Mouse (Mus musculus) CH12.LX (cell line): Measurements from ENCODE around the gene Egfl7. TPM values are rescaled to one million over a fixed set of nuclear protein-coding genes. Genes with fewer than 3 reads are reported as not detected.

Experiments
- DNase-seq: peaks from one replicate; pipeline ENCODE4 v3.0.0-alpha.2; 2013; ENCODE audit errors: extremely low read depth
- H3K27ac ChIP-seq: 2 replicates; pipeline ENCODE4 v1.5.1; 2012; ENCODE audit warnings: low read depth, mild to moderate bottlenecking, control low read depth, moderate library complexity; ENCODE audit not compliant: insufficient read depth
- H3K27me3 ChIP-seq: replicated peaks from 2 replicates; pipeline ENCODE3; 2012; ENCODE audit warnings: inconsistent platforms
- H3K36me3 ChIP-seq, 2 experiments: replicated peaks in 1 of 2; 2 replicates each; pipeline versions ENCODE3 to v1.6.1; 2012; ENCODE audit warnings: inconsistent platforms in 1 of 2, low read length in 1 of 2, mild to moderate bottlenecking in 1 of 2, mixed read lengths in 1 of 2, moderate library complexity in 1 of 2; ENCODE audit not compliant: control insufficient read depth in 1 of 2, insufficient read depth in 1 of 2
- H3K4me1 ChIP-seq, 2 experiments: 2 replicates each; pipeline ENCODE4 v1.6.1; 2012; ENCODE audit warnings: inconsistent platforms in 1 of 2, moderate library complexity in 1 of 2; ENCODE audit not compliant: insufficient read depth in 2 of 2, control insufficient read depth in 1 of 2
- H3K4me2 ChIP-seq: 2 replicates; pipeline ENCODE4 v1.6.1; 2012; ENCODE audit warnings: low read depth, mild to moderate bottlenecking, control low read depth; ENCODE audit not compliant: poor library complexity, insufficient read depth, severe bottlenecking
- H3K4me3 ChIP-seq, 3 experiments: fragments of 150-350 bp in 1 of 3; sonication (generic) in 1 of 3; replicated peaks in 1 of 3; 2 replicates each; pipeline versions ENCODE3 to v1.5.1; 2011 to 2012; ENCODE audit warnings: low read depth in 2 of 3, low read length in 2 of 3, mild to moderate bottlenecking in 2 of 3, moderate library complexity in 2 of 3, control low read depth in 1 of 3, improper control_type of control experiment in 1 of 3, inconsistent platforms in 1 of 3, mixed read lengths in 1 of 3; ENCODE audit not compliant: poor library complexity in 1 of 3
- H3K79me2 ChIP-seq: replicated peaks from 2 replicates; pipeline ENCODE4 v1.6.1; 2012; ENCODE audit warnings: mild to moderate bottlenecking, moderate library complexity; ENCODE audit not compliant: control insufficient read depth, poor library complexity, insufficient read depth, severe bottlenecking; ENCODE audit errors: extremely low read depth
- H3K9ac ChIP-seq: 2 replicates; pipeline ENCODE4 v1.6.1; 2012; ENCODE audit warnings: low read depth, mild to moderate bottlenecking, control low read depth, moderate library complexity; ENCODE audit not compliant: insufficient read depth
- H3K9me3 ChIP-seq: replicated peaks from 2 replicates; pipeline ENCODE3; 2012; ENCODE audit warnings: low read length, inconsistent platforms, mixed read lengths
- BHLHE40 ChIP-seq: IDR thresholded peaks from 2 replicates; pipeline ENCODE4 v1.6.1; 2011; ENCODE audit warnings: mild to moderate bottlenecking, low read depth, low read length, improper control_type of control experiment
- CHD1 ChIP-seq: IDR thresholded peaks from 2 replicates; pipeline ENCODE4 v1.6.1; 2012; ENCODE audit warnings: low read depth, low read length, improper control_type of control experiment, inconsistent platforms
- CHD2 ChIP-seq: IDR thresholded peaks from 2 replicates; pipeline ENCODE4 v1.6.1; 2011; ENCODE audit warnings: low read length, improper control_type of control experiment
- CTCF ChIP-seq, 2 experiments: IDR thresholded peaks in 1 of 2; conservative IDR thresholded peaks in 1 of 2; 2 replicates each; pipeline ENCODE4 v1.5.1; 2011 to 2012; ENCODE audit warnings: low read depth in 2 of 2, low read length in 2 of 2, improper control_type of control experiment in 1 of 2, inconsistent platforms in 1 of 2, mild to moderate bottlenecking in 1 of 2, moderate library complexity in 1 of 2
- E2F4 ChIP-seq: IDR thresholded peaks from 2 replicates; pipeline ENCODE4 v1.6.1; 2011; ENCODE audit warnings: low read depth, low read length, improper control_type of control experiment; ENCODE audit not compliant: insufficient replicate concordance
- ETS1 ChIP-seq: conservative IDR thresholded peaks from 2 replicates; pipeline ENCODE4 v1.6.1; 2012; ENCODE audit warnings: low read depth, mild to moderate bottlenecking, inconsistent platforms, low read length, improper control_type of control experiment, moderate library complexity
- GABPA ChIP-seq: IDR thresholded peaks from 2 replicates; pipeline ENCODE4 v1.6.1; 2012; ENCODE audit warnings: low read depth, low read length, improper control_type of control experiment, inconsistent platforms; ENCODE audit not compliant: insufficient replicate concordance
- HCFC1 ChIP-seq: IDR thresholded peaks from 2 replicates; pipeline ENCODE4 v1.6.1; 2012; ENCODE audit warnings: low read depth, mild to moderate bottlenecking, inconsistent platforms, low read length, improper control_type of control experiment
- JUN ChIP-seq: IDR thresholded peaks from 2 replicates; pipeline ENCODE4 v1.6.1; 2011; ENCODE audit warnings: low read depth, mild to moderate bottlenecking, low read length, improper control_type of control experiment, moderate library complexity; ENCODE audit not compliant: insufficient read depth
- JUND ChIP-seq: conservative IDR thresholded peaks from 2 replicates; pipeline ENCODE4 v1.6.1; 2011; ENCODE audit warnings: low read depth, low read length, improper control_type of control experiment
- KAT2A ChIP-seq: IDR thresholded peaks from 2 replicates; pipeline ENCODE4 v1.6.1; 2012; ENCODE audit warnings: low read length, improper control_type of control experiment, inconsistent platforms; ENCODE audit not compliant: insufficient replicate concordance
- MAFK ChIP-seq: IDR thresholded peaks from 2 replicates; pipeline ENCODE4 v1.6.1; 2011; ENCODE audit warnings: low read length, improper control_type of control experiment; ENCODE audit not compliant: insufficient replicate concordance
- MAX ChIP-seq: IDR thresholded peaks from 2 replicates; pipeline ENCODE4 v1.6.1; 2011; ENCODE audit warnings: low read length, improper control_type of control experiment
- MAZ ChIP-seq: IDR thresholded peaks from 2 replicates; pipeline ENCODE4 v1.6.1; 2012; ENCODE audit warnings: low read depth, mild to moderate bottlenecking, inconsistent platforms, low read length, improper control_type of control experiment, moderate library complexity
- NELFE ChIP-seq: IDR thresholded peaks from 2 replicates; pipeline ENCODE4 v1.6.1; 2011; ENCODE audit warnings: low read depth, low read length, improper control_type of control experiment
- PAX5 ChIP-seq: IDR thresholded peaks from 2 replicates; pipeline ENCODE4 v1.6.1; 2012; ENCODE audit warnings: low read length, inconsistent platforms, mixed read lengths
- POLR2A ChIP-seq: IDR thresholded peaks from 2 replicates; pipeline ENCODE4 v1.6.1; 2011; ENCODE audit warnings: low read depth, mild to moderate bottlenecking, improper control_type of control experiment, low read length
- RAD21 ChIP-seq: IDR thresholded peaks from 2 replicates; pipeline ENCODE4 v1.6.1; 2011; ENCODE audit warnings: low read depth, mild to moderate bottlenecking, low read length, improper control_type of control experiment, moderate library complexity
- RCOR1 ChIP-seq: conservative IDR thresholded peaks from 2 replicates; pipeline ENCODE4 v1.6.1; 2012; ENCODE audit warnings: low read depth, mild to moderate bottlenecking, inconsistent platforms, low read length, improper control_type of control experiment
- SMC3 ChIP-seq: IDR thresholded peaks from 2 replicates; pipeline ENCODE4 v1.6.1; 2011; ENCODE audit warnings: low read depth, low read length, improper control_type of control experiment
- TBP ChIP-seq: conservative IDR thresholded peaks from 2 replicates; pipeline ENCODE4 v1.6.1; 2011; ENCODE audit warnings: low read depth, low read length, improper control_type of control experiment
- TCF12 ChIP-seq: IDR thresholded peaks from 2 replicates; pipeline ENCODE4 v1.6.1; 2014; ENCODE audit warnings: low read depth, mild to moderate bottlenecking, inconsistent platforms, low read length, improper control_type of control experiment
- UBTF ChIP-seq: IDR thresholded peaks from 2 replicates; pipeline ENCODE4 v1.6.1; 2012; ENCODE audit warnings: low read depth, mild to moderate bottlenecking, inconsistent platforms, low read length, improper control_type of control experiment, moderate library complexity
- USF1 ChIP-seq: IDR thresholded peaks from 2 replicates; pipeline ENCODE4 v1.6.1; 2014; ENCODE audit warnings: low read depth, mild to moderate bottlenecking, inconsistent platforms, low read length, improper control_type of control experiment
- USF2 ChIP-seq: conservative IDR thresholded peaks from 2 replicates; pipeline ENCODE4 v1.6.1; 2011; ENCODE audit warnings: low read depth, low read length, improper control_type of control experiment
- ZC3H11A ChIP-seq: IDR thresholded peaks from 2 replicates; pipeline ENCODE4 v1.6.1; 2012; ENCODE audit warnings: low read depth, mild to moderate bottlenecking, inconsistent platforms, low read length, improper control_type of control experiment
- ZMIZ1 ChIP-seq: IDR thresholded peaks from 2 replicates; pipeline ENCODE4 v1.6.1; 2012; ENCODE audit warnings: low read depth, mild to moderate bottlenecking, inconsistent platforms, low read length, improper control_type of control experiment
- dilution Hi-C: fragments of 300-500 bp; cut with MboI; formaldehyde crosslinking; loops from 2 replicates; pipeline ENCODE4 v1.14.3; 2020; ENCODE audit warnings: low sequenced_read_pairs; ENCODE audit not compliant: extremely low pct_unique_long_range_greater_than_20kb, extremely low pct_ligation_motif_present
- in situ Hi-C: fragments of 300-500 bp; cut with MboI; formaldehyde crosslinking; loops from 3 replicates; pipeline ENCODE4 v1.14.3; 2019; ENCODE audit warnings: low sequenced_read_pairs, low pct_ligation_motif_present, low pct_unique_long_range_greater_than_20kb, mixed read lengths
- polyA plus RNA-seq: library from polyadenylated mRNA; unstranded; fragments of >175 nt; gene quantifications from 2 replicates; pipeline ENCODE4 v1.2.1, GENCODE M21; 2012; ENCODE audit warnings: low read depth; ENCODE audit not compliant: insufficient read length
- total RNA-seq, 2 experiments: library from RNA; depleted of rRNA; stranded (reverse); fragments of 300-350 nt in 1 of 2; fragments of >200 nt in 1 of 2; gene quantifications; 2 replicates each; pipeline ENCODE4 v1.2.3; 2012 to 2014

Egfl7 gene
- total and polyA plus RNA-seq, 3 experiments: 20.1 to 39.3 (median 24.7) TPM

DNA sequence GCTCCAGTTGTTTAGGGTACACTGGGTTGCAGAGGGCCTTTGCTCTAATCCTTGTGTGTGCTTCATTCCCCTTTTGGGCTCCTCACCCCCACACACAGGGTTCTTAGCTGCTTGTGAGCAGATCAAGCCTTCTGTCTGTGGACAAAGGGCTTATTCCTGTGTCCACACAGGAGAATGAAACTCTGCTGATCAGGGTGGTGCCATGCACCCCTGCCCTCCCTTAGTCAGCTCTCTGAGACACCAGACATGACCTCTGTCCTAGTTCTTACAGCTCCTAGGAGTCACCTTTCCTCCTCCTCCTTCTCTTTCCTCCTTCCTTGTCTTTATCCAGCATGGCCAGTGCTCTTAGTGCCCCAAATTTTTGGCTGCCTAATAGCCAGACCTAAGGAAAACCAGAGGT is 32.1 kb downstream of the Egfl7 start:
- no peak overlapping the region for H3K27ac ChIP-seq
- no peaks in the 10 kb centered on the region for H3K36me3 ChIP-seq
- H3K4me2 ChIP-seq: no peak overlapping the region
- peaks cover 85% of the 10 kb centered on the region for H3K27me3 ChIP-seq
- no peak overlapping the region for H3K9ac ChIP-seq
- H3K79me2 ChIP-seq: no peaks in the 10 kb centered on the region
- DNase-seq: no peak
- dilution Hi-C loops: no loop called here
- H3K4me3 ChIP-seq: no peak overlapping the region
- in situ Hi-C loops: no loop called here
- TF ChIP-seq JUN: no peak
- no peak for TF ChIP-seq SMC3
- no peak for TF ChIP-seq POLR2A
- TF ChIP-seq UBTF: no peak
- no peak for TF ChIP-seq TCF12
- TF ChIP-seq ZC3H11A: no peak
- TF ChIP-seq MAX: no peak
- no peak for TF ChIP-seq ZMIZ1
- no peak for TF ChIP-seq JUND
- TF ChIP-seq CHD2: no peak
- TF ChIP-seq E2F4: no peak
- TF ChIP-seq NELFE: no peak
- TF ChIP-seq TBP: no peak
- no peak for TF ChIP-seq MAFK
- no peak for TF ChIP-seq MAZ
- TF ChIP-seq HCFC1: no peak
- no peak for TF ChIP-seq PAX5
- TF ChIP-seq USF1: no peak
- no peak for TF ChIP-seq GABPA
- H3K9me3 ChIP-seq: peaks cover 3% of the 10 kb centered on the region
- peaks cover 4 to 16% of the 10 kb centered on the region in 2 experiments; a peak in 3 of 4 replicates for H3K4me1 ChIP-seq

DNA sequence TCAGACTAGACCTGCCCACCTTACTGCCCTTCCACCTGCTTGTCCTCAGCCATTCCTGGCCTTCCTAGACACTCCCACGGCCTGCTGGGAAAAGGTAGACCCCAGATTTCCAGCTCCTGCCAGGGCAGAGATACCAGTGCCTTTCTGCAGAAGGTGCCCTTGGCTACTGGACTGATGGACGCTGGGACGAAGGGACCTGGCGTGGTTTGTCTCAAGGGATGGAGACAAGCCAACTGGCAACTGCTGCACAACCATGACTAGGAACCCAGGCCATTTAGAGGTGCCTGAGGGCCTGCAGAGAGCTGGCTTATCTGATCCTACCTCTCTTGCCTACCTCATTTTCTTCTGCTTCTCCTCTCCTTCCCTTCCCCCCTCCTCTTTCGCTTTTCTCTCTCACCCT is 35.1 kb downstream of the Egfl7 start:
- Histone ChIP-seq H3K9me3 (peaks cover 3% of the 10 kb centered on the region), H3K27ac (no peak overlapping the region), H3K4me1 (no peaks in the 10 kb centered on the region), H3K4me3 (no peak overlapping the region), H3K36me3 (no peaks in the 10 kb centered on the region), H3K79me2 (no peaks in the 10 kb centered on the region), H3K4me2 (no peak overlapping the region), H3K9ac (no peak overlapping the region)
- DNase-seq: no peak
- in situ Hi-C loops: no loop called here
- TF ChIP-seq RAD21 (no peak), JUND (no peak), HCFC1 (no peak), JUN (no peak), ZMIZ1 (no peak), E2F4 (no peak), USF1 (no peak), ETS1 (no peak), CHD1 (no peak), UBTF (no peak), KAT2A (no peak), TCF12 (no peak), SMC3 (no peak), RCOR1 (no peak), MAFK (no peak), CTCF (conservative IDR thresholded peaks at IDR 0.05 in 1 of 2, IDR thresholded peaks at IDR 0.05 in 1 of 2; ENCODE audit: low read depth in 2 of 2, low read length in 2 of 2) (no peak), USF2 (no peak), MAX (no peak), BHLHE40 (no peak)
- TF ChIP-seq, all 38 proteins: peak for 0
- peaks cover 81% of the 10 kb centered on the region for H3K27me3 ChIP-seq
- dilution Hi-C loops: no loop called here
